Mouse (Mus musculus): ENCODE measurements around the gene B9d1.

DNA sequence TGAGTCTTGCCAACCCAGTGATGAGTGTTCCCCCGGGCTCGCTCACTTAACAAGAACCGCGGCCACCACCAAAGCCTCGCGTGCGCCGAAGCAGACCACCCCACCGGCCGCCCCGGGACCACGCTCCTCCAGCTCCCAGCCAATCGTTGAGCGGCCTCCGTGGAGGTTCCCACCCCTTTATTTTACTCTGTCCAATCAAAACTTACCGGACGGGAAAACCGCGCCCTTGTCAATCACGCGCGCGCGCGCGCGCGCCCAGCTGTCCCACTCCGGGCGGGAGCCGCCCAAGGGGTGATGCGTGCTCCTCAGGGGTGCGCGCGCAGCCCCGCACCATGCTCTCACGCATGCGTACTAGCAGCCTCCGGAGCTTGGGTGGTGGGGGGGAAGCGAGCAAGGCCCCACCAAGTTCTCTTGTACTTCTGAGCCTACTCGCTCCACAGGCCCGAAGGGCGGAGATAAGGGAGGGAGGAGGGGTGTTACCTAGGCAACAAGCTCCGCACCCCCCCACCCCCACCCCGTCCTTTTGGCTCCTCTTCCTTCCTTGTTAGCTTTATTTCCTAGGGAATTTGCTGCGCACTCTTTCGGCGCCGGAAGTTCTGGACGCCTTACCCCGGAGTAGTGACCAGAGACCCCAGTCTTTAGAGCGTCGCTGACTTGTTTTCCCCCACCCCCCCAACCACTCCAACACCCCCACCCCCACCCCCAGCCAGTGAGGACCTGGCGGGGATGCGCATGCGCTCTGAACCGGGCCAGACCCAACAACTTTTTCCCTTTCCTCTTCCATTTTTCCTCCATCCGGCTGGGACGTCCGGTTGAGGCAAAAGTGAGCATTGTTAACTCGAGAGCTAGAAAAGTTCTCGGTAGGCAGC lies 10.6 kb upstream of the B9d1 start, which contains the start of gene Mapk7:
- TF ChIP-seq CTCF (conservative IDR thresholded peaks at IDR 0.05; ENCODE audit: insufficient read depth, insufficient read length, low read depth, low read length) (no peak), POLR2A (IDR thresholded peaks at IDR 0.05; ENCODE audit: low read depth, low read length) (no peak)
